Mouse (Mus musculus) CD4-positive, CD25-positive, alpha-beta regulatory T cell, adult 2 months (primary cell): ENCODE measurements around the gene Gm4187.
"Not testable (repeated sequence)": the region's sequence is repeated elsewhere in the genome, so short reads cannot be mapped to it uniquely, and the experiment has no call there.

Experiments used
- DNase-seq: peaks from one replicate; pipeline ENCODE4 v3.0.0-alpha.2; 2012; ENCODE audit warnings: low read depth, low spot score

The Gm4187 gene

GRCm38 (mm10) chr7:22329617-22330016 is at the start of gene Gm4187:
TSS of gene Gm4187 (minus strand) at chr7:22329717.
- not testable (repeated sequence) for DNase-seq

- not testable (repeated sequence) for DNase-seq
Measured at GRCm38 (mm10) chr7:22370939-22371338, 41.4 kb upstream of the Gm4187 start, which contains the start of gene Gm8660. TSS of gene Gm8660 (minus strand) at chr7:22371039.
